Mouse (Mus musculus): ENCODE data around the gene Slc16a12. TPM values are rescaled to one million over a fixed set of nuclear protein-coding genes. Genes with fewer than 3 reads are reported as not detected.

Slc16a12 gene
- polyA plus RNA-seq (2012; rRNA removed) (0.45 and 0.73 TPM in 2 replicates), polyA plus RNA-seq (2014; fragmentation: Nextera tagmentation; extraction: Ambion mirVana) (0.66 and 1.3 TPM in 2 replicates)

DNA sequence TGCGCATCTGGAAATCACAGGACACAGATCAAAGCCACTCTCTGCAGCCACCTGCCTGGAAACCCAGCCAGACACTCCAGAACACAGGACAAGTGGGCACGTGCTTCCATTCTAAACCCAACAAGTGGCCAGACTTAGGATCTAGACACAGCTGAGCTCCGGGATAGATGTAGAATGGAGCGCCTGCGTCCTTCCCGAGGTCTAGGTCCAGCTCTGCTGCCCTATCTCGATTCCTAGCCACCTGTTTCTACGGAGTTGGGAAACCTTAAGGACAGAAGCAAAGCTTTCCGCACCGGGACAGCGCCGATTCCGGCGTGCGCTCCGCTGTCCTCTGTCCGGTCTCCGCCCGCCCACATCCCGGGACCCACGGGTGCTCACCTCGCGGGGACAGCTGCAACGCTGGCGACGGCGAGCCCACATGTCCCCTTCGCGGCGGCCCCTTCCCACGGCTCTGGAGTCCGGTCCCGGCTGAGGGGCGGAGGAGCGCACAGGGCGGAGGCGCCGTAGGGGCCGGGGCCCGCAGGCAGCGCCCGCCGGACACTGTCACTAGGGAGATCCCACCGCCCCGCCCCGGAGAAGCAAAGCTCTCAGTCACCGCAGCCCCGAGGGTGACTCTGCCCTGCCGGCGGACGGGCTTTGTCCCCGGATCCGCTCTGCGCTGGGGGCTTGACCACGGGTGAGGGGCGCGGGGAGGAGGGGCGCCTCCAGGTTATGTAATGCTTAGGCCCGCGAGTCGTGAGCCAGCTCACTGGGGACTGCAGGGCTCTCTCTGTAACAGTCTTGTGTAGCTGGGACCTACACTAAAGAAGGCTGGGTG lies at the start of gene Slc16a12:
Gene Slc16a12, minus strand, starts transcription at position 602 of the 817 bp plus-strand sequence.
- Histone ChIP-seq H3K27ac (replicated peaks; ENCODE audit: low read depth, low read length) (no peak within 1 kb of the TSS), H3K27me3 (ENCODE audit: control insufficient read depth, insufficient read depth, low read length) (peaks cover 9% of the 10 kb centered on the region; the same call in 1 of the 2 replicates), H3K9ac (ENCODE audit: low read depth, low read length, severe bottlenecking) (peak within 1 kb of the TSS; percentile 57), H3K9me3 (ENCODE audit: control insufficient read depth, low read length) (no peaks in the 10 kb centered on the region), H3K4me3 (replicated peaks; ENCODE audit: low read length) (peak within 1 kb of the TSS; percentile 54), H3K4me2 (replicated peaks; ENCODE audit: low read depth, low read length, severe bottlenecking) (peak within 1 kb of the TSS; percentile 98), H3K36me3 (ENCODE audit: control insufficient read depth, insufficient read depth, low read length) (no peaks in the 10 kb centered on the region), H3K4me1 (ENCODE audit: control insufficient read depth, insufficient read depth, low read length) (0 out of 2 replicates have a peak, but pooled peaks cover 5% of the 10 kb centered on the region)
- under 1% methylated on average over 42 of the region's 61 CpGs for WGBS
- peak; percentile 28 for DNase-seq (ENCODE audit: low spot score)
- peak; percentile 54 for ATAC-seq (ENCODE audit: low FRiP score, low read depth)
- TF ChIP-seq POLR2A (IDR thresholded peaks at IDR 0.05; ENCODE audit: borderline replicate concordance, extremely low read depth, insufficient read depth, insufficient read length) = no peak

GRCm38 (mm10) chr19:34796396-34796795 lies 49.3 kb upstream of the Slc16a12 start:
- no peaks in the 10 kb centered on the region for H3K27me3 ChIP-seq (ENCODE audit: control insufficient read depth, insufficient read depth, low read length)
- no peak overlapping the region for H3K9ac ChIP-seq (ENCODE audit: low read depth, low read length, severe bottlenecking)
- no peak overlapping the region for H3K4me3 ChIP-seq (replicated peaks; ENCODE audit: low read length)
- H3K27ac ChIP-seq (replicated peaks; ENCODE audit: low read depth, low read length) = no peak overlapping the region
- WGBS = 76% methylated on average over 4 of the region's 4 CpGs
- TF ChIP-seq POLR2A (IDR thresholded peaks at IDR 0.05; ENCODE audit: borderline replicate concordance, extremely low read depth, insufficient read depth, insufficient read length) = no peak
- H3K4me2 ChIP-seq (replicated peaks; ENCODE audit: low read depth, low read length, severe bottlenecking) = no peak overlapping the region
- ATAC-seq (ENCODE audit: low FRiP score, low read depth) = no peak
- no peaks in the 10 kb centered on the region for H3K36me3 ChIP-seq (ENCODE audit: control insufficient read depth, insufficient read depth, low read length)
- no peaks in the 10 kb centered on the region for H3K9me3 ChIP-seq (ENCODE audit: control insufficient read depth, low read length)
- H3K4me1 ChIP-seq (ENCODE audit: control insufficient read depth, insufficient read depth, low read length) = no peaks in the 10 kb centered on the region
- DNase-seq (ENCODE audit: low spot score) = no peak

DNA sequence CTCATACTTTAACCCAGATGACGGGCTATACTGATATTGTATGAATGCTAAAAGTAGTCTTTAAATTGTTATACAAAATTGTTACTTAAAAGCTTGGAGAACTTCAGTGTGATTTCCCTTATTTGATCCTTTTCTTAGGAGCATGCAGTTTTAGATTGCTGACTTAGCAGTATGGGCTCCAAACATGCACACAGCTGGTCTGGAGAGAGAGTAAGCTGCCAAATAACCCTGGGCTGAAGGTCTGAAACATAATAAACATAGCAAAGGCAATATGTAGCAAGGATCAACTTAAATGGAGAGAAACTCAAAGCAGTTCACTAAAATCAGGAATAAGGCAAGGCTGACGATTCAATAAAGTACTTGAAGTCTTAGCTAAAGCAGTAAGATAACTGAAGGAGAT lies 35.4 kb upstream of the Slc16a12 start:
- no peak for TF ChIP-seq POLR2A (IDR thresholded peaks at IDR 0.05; ENCODE audit: borderline replicate concordance, extremely low read depth, insufficient read depth, insufficient read length)
- DNase-seq (ENCODE audit: low spot score) = peak; percentile 11
- Histone ChIP-seq H3K4me1 (ENCODE audit: control insufficient read depth, insufficient read depth, low read length) (no peaks in the 10 kb centered on the region), H3K27me3 (ENCODE audit: control insufficient read depth, insufficient read depth, low read length) (no peaks in the 10 kb centered on the region), H3K4me2 (replicated peaks; ENCODE audit: low read depth, low read length, severe bottlenecking) (no peak overlapping the region), H3K27ac (replicated peaks; ENCODE audit: low read depth, low read length) (no peak overlapping the region), H3K9ac (ENCODE audit: low read depth, low read length, severe bottlenecking) (no peak overlapping the region), H3K4me3 (replicated peaks; ENCODE audit: low read length) (no peak overlapping the region), H3K9me3 (ENCODE audit: control insufficient read depth, low read length) (no peaks in the 10 kb centered on the region), H3K36me3 (ENCODE audit: control insufficient read depth, insufficient read depth, low read length) (no peaks in the 10 kb centered on the region)
- 84% methylated on average over 2 of the region's 2 CpGs for WGBS
- no peak for ATAC-seq (ENCODE audit: low FRiP score, low read depth)

DNA sequence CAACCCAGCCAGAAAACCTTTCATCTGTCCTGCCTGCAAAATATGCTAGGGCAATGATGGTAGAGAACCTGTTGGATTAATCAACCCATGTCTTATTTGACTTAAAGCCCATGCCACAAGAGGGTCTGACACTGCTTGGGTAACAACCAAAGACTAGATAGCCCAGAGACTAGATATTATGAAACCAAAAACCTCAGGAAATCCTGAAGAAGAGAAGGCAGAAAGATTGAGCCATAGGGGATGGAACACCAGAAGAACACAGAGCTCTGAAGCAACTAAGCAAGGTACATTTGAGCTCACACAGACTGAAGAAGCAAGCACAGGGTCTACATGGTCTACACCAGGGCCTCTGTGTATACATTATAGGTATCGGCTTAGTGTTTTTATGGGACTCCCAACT lies 31.9 kb upstream of the Slc16a12 start:
- ATAC-seq (ENCODE audit: low FRiP score, low read depth) = no peak
- Histone ChIP-seq H3K27me3 (ENCODE audit: control insufficient read depth, insufficient read depth, low read length) (no peaks in the 10 kb centered on the region), H3K4me2 (replicated peaks; ENCODE audit: low read depth, low read length, severe bottlenecking) (no peak overlapping the region), H3K4me3 (replicated peaks; ENCODE audit: low read length) (no peak overlapping the region), H3K4me1 (ENCODE audit: control insufficient read depth, insufficient read depth, low read length) (no peaks in the 10 kb centered on the region), H3K9me3 (ENCODE audit: control insufficient read depth, low read length) (no peaks in the 10 kb centered on the region), H3K9ac (ENCODE audit: low read depth, low read length, severe bottlenecking) (no peak overlapping the region), H3K36me3 (ENCODE audit: control insufficient read depth, insufficient read depth, low read length) (no peaks in the 10 kb centered on the region), H3K27ac (replicated peaks; ENCODE audit: low read depth, low read length) (no peak overlapping the region)
- DNase-seq (ENCODE audit: low spot score) = no peak
- WGBS = 80% methylated on average over 1 of the region's 1 CpGs
- no peak for TF ChIP-seq POLR2A (IDR thresholded peaks at IDR 0.05; ENCODE audit: borderline replicate concordance, extremely low read depth, insufficient read depth, insufficient read length)

GRCm38 (mm10) chr19:34778098-34778497 lies 31.0 kb upstream of the Slc16a12 start:
- Histone ChIP-seq H3K36me3 (ENCODE audit: control insufficient read depth, insufficient read depth, low read length) (no peaks in the 10 kb centered on the region), H3K4me2 (replicated peaks; ENCODE audit: low read depth, low read length, severe bottlenecking) (no peak overlapping the region), H3K27me3 (ENCODE audit: control insufficient read depth, insufficient read depth, low read length) (no peaks in the 10 kb centered on the region), H3K27ac (replicated peaks; ENCODE audit: low read depth, low read length) (no peak overlapping the region), H3K4me1 (ENCODE audit: control insufficient read depth, insufficient read depth, low read length) (no peaks in the 10 kb centered on the region), H3K9ac (ENCODE audit: low read depth, low read length, severe bottlenecking) (no peak overlapping the region), H3K4me3 (replicated peaks; ENCODE audit: low read length) (no peak overlapping the region), H3K9me3 (ENCODE audit: control insufficient read depth, low read length) (no peaks in the 10 kb centered on the region)
- ATAC-seq (ENCODE audit: low FRiP score, low read depth) = no peak
- TF ChIP-seq POLR2A (IDR thresholded peaks at IDR 0.05; ENCODE audit: borderline replicate concordance, extremely low read depth, insufficient read depth, insufficient read length) = no peak
- no peak for DNase-seq (ENCODE audit: low spot score)

All from limb, embryonic 14.5 days (tissue).